Mouse (Mus musculus): Measurements from ENCODE around the gene Kcnq1. TPM values are rescaled to one million over a fixed set of nuclear protein-coding genes. Genes with fewer than 3 reads are reported as not detected.

The Kcnq1 gene
- total RNA-seq, 4 experiments from 2014 or later: 0.20 to 0.48 (median 0.34) TPM

DNA sequence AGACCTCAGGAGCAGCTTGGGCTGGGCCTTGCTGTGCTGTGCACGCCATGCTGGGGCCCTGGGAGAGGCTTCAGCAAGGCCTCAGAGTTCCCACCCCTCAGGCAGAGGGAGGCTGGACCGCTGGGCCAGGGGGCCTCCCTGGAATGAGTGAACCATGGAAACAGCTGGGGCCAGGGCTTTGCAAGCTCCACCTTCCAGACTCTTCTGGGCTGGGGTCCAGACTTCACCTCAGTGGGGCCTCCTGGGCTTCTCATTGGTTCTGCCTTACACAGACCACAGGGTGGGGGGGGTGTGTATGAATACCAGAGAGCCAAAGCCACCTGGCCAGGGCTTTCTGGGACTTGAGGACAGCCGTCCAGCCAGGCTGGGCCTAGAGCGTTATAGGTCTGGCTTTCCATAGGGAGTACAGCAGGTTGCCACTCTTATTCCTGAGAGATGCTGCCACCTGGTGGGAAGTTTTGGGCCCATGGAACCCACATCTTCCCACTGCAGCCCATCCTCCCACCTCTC lies 19.0 kb upstream of the Kcnq1 start:
- DNase-seq (ENCODE audit: low spot score in 2 of 2): no peak

DNA sequence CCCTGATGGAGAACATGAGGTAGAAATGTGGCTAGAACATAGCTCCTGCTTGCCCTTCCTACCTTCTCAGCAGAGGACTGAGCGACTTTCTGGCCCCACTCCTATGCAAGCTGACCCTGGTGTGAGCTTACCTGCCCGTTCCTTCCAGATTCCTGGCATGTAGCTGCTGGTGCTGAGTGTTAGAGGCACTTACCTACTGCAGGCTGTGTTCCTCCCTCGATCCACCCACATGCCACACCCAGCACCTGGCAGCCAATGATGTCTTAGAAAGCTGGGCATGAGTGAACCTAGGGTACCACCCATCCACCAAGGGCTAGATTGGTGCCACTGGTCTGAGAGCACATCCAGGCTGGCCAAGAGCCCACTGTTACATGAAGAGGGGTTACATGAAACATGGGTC lies 12.3 kb upstream of the Kcnq1 start:
- no peak for DNase-seq (ENCODE audit: low spot score in 2 of 2)

DNA sequence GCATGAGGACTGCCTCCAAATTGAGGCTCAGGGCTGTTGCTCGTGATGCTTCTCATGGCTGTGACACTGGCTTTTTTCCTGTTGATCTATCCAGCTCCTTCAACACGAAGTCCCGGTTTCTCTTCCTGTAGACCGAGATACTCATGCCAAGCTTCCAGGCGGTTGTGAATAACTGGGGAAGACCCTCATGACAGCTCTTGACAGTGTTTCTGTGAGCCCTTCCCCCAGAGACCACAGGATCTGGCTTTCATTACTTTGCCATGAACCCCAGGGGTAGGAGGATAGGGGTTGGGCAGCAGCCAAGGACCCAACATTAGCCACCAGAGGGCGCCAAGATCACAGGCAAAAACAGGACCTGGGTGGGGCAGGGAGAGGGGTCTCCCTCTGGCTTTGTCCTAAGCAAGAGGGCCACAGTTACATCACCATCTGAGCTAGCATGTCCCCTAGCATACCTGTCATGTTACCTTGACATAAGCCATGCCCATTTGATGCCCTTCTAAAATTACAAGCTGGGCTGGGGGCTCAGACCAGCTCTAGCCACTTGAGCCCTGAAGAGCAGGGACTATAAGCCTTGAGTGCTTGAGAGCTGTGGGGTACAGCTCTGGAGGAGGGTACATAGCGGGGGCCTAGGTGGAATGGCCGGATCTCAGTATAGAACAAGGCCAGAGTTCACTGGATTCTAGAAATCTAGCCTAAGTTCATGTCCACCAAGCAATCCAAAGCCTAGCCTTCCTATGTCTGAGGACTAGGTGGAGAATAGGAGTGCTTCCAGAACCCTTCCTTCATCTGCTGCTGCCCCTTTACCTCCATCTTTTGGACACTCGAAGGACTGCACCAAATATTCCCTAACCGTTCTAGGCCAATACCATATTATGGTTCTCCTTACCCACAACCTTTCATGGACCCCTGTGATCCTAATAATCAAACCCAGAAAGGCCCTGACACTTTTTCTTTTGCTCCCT lies 11.3 kb upstream of the Kcnq1 start, which contains the start of gene Trpm5:
Trpm5 (minus strand) TSS at position 51 of the 962 bp plus-strand sequence.
- DNase-seq (ENCODE audit: low spot score in 2 of 2): peak; percentile 48 to 60

DNA sequence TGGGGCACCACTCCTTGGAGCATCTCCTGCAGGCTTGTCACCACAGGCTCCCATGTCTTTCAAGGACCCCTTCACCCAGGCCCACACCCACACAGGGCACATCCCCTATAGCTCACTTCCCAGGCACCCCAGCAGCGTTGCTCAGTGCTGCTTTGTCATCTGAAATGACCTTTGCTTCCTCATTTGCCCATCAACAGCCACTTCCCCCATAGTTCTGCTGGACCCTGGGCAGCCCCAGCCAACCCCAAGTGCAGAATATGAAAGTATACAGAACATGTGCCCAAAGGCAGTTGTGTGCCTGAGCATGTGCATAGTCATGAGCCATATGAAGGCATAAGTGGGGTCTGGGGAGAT lies 10.6 kb upstream of the Kcnq1 start:
- DNase-seq (ENCODE audit: low spot score in 2 of 2): no peak

DNA sequence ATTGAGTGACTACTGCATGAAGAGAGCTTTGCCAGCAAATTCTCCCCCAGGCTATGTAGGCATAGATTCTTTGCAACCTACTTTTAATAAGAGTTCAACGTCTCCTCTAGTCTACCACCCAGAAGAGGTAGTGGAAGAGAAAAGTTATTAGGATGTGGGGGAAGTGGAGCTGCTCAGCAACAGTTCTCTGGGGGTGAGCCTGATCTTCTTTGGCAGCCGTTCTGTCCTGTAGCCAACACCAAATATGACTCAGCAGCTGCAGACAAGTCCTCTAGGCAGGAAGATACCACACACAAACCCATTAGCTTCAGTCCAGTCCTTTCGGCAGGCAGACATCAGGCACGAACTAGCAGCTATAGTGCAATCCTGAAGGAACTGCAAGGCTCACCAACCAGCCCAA lies 5.4 kb upstream of the Kcnq1 start:
- DNase-seq (ENCODE audit: low spot score in 2 of 2): no peak

DNA sequence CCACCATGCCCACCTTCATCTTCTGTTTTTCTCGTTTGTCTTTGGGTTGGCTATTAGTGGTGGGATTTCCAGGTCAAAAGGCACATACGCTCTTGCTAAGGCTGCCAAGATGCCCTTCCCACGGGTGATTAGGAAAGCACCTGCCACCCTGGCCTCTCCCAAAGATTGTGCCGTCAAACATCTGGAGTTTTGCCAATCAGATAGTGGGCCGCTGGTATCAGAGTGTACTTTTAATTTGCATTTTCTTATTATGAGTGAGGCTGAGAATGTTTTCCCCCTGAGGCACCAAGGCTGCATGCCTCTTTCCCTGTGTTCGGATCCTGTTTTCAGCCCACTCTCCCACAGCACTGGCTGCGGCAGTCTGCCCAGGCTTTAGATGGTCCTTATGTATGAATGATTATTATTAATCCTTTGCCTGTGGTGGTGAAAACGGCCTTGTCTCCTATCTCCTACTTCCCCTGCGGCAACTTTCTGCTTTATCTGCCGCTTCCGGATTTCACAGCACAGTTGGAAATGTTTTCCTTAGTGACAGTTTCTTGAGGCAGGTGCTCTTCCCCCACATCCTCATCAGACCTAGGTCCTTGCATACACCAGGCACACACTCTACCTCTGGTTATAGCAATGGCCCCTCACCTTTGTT lies 784 bp upstream of the Kcnq1 start:
- DNase-seq (ENCODE audit: low spot score in 2 of 2): no peak

DNA sequence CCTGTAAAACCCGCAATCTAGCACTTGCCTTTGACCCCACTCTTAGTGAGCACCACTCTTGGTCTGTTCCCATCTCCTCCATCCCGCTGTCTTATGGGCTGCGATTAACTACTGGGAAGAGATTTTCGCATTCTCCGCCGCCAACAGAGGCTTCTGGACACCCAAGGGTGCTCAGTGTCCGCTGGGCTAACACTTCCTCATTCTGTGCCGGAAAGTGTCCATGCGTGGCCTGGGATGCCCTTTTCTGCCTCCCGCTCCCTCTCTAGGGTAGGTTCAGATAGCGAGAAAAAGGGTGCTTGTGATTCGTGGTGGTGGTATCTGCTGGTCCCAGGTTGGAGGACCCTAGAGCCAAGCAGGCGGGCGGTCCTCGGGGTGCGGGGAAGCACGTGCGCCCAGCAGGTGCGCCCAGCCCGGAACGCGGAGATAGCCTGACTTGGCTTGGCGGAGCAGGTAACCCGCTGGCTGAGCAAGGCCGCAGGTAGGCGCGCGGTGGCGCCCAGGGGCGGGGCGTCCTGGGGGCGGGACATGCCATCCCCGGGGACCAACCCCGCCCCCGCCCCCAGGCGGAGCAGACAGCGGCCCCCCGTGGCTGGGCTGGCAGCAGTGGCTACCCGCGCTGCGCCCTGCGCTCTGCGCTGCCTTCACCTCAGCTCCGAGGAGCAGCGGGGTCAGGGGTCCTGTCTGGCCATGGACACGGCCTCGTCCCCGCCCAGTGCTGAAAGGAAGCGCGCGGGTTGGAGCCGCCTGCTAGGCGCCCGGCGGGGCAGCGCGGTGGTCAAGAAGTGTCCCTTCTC lies 707 bp downstream of the Kcnq1 start:
- DNase-seq (ENCODE audit: low spot score in 2 of 2): no peak

DNA sequence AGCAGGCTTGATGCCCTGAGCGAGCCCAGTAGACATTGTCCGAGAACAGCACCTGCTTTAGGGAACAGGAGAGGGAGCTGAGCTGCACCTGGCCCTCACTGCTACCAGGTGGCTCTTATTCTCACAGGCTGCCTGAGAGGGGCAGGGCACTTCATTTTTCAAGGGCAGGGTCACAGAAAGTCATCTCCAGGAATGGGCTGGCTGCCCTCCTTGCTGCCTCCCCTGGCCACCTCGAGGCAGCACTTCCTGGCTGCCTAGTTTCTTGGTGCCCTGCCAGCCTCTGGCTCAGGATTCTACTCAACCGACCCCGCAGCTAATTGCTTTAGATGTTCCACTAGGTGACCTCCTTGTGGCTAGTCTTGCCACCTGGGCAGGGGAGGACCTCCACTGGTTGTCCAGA lies 2.0 kb downstream of the Kcnq1 start:
- DNase-seq (ENCODE audit: low spot score in 2 of 2): no peak

DNA sequence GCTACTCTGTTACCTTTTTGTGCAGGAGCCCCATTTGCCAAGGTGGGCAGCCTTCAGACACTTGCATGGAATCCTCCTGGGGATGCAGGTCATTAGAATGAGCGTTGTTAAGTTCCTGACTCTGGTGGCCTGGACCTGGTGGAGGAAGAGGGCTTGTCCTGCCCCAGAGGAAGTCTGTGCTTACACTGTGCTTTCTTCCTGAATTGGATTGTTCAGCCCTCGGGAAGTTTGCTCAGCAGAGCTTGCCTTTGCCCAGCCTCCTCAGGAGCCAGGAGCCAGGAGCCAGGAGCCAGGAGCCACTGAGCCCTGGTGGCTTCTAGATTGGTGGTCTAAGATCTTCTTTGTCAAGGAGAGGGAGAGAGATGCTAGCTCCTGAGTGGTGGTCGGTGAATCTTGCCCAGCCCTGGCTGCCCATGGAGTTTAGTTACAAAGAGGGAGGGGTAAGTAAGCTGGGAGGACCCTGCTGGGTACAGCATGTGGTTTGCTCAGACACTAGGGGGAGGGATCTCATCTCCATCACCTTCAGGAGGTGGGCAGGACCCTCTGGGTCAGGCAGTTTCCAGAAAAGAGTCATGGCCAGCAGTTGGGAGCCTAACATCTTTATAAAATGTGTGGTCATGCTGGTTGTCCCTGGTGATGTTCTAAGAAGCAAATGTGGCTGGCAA lies 3.0 kb downstream of the Kcnq1 start:
- no peak for DNase-seq (ENCODE audit: low spot score in 2 of 2)

DNA sequence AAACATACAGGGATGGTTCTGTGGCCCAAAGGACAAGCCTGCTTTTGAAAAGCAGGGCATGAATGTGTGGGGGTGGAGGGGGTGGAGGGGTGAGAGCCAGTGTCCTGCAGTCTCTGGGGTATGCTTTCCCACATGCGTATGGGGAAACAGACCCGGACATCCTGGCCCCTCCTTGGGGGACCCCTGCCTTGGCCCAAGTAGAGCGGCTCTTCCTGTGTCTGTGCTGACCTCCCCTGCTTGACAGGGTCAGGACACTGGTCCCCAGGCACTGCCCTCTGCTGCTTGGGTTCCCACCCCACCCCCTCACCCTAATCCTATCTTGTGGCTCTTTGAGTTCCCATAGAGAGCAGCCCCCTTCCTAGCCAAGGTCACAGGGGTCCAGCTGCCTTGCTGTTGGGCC lies 3.5 kb downstream of the Kcnq1 start:
- DNase-seq (ENCODE audit: low spot score in 2 of 2): no peak

DNA sequence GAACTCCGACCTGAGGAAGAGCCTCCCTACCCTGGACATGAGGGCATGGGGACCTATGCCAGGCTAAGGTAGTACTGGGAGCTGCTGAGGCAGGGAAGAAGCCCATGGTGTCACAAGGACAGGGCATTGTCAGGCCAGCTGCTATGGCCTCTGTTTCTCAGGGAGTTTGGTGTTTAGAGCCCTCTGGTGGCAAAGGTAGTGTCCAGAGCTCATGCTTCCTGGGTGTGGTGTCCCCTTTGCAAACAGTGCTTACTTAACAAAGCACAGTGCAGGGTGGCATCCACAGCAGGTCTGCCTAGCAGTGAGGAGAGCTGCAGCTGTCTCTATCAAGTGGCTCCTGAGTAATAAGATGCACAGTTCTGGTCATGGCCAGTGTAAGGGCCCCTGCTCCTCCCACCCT lies 4.6 kb downstream of the Kcnq1 start:
- no peak for DNase-seq (ENCODE audit: low spot score in 2 of 2)

DNA sequence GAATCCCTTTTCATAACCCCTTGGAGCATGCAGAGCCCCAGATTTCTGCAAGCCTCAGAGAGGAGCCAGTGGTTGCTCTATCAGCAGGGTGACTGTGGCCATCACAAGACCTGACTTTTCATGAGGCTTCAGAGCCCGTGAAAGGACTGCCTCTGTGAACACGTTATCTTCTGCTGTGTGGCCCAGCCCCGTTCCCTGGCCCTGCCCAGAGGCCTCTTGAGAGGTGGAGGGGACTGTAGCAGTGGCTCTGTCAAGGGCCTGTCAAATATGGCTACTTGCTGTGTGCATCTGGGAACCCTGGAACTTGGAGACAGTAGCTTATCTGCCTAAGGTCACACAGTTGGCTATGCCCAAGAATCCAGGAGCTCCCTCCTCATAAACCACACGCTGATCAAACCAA lies 5.6 kb downstream of the Kcnq1 start:
- DNase-seq (ENCODE audit: low spot score in 2 of 2): no peak

DNA sequence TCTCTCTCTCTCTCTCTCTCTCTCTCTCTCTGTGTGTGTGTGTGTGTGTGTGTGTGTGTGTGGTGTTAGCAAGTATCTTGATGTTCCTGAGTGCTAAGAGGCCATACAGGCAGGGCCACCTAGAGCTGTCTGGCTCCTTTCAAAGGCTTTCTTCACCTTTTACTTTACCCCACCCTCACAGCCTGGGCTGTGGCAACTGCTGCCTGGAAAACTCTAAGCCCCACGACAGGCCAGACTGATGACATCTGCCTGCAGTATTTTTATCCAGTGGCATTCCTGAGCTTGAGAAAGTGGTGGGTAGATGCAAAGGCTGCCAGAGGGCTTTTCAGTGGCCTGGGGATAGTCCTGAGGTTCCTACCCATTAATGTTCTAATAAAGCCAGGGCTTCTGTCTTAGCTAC lies 6.2 kb downstream of the Kcnq1 start:
- no peak for DNase-seq (ENCODE audit: low spot score in 2 of 2)

DNA sequence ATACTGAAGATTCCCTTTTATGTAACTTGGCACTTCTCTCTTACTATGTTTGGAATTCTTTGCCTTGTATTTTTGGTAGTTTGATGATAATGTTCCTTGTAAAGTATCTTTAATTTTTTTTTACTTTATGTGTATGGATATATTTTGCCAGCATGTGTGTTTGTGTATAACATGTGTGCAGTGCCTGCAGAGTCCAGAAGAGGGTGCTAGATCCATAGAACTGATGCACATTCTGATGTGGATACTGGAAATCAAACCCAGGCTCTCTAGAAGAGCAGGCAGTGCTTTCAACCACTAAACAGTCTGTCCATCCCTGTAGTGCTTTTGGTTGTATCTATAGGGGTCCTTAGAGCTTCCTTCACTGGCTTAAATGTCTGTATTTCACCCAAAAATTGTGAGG lies 8.6 kb downstream of the Kcnq1 start:
- no peak for DNase-seq (ENCODE audit: low spot score in 2 of 2)

DNA sequence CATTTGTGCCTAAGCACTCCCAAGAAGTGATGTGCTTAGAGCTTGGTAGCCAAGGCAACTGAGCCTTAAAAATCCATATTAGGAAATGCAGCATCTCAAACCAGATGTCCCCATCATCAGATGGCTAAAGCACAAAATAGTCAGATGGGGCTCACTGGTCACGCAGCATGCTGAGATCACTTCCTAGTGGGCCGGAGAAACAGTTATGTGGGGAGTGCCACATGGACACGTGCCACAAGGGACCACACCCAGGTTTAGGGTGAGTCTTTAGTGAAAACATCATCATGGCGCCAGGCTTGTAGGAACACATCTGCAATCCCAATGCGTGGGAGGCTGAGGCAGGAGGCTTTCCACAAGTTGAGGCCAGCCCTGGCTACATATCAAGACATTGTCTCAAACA lies 10.4 kb downstream of the Kcnq1 start:
- no peak for DNase-seq (ENCODE audit: low spot score in 2 of 2)

DNA sequence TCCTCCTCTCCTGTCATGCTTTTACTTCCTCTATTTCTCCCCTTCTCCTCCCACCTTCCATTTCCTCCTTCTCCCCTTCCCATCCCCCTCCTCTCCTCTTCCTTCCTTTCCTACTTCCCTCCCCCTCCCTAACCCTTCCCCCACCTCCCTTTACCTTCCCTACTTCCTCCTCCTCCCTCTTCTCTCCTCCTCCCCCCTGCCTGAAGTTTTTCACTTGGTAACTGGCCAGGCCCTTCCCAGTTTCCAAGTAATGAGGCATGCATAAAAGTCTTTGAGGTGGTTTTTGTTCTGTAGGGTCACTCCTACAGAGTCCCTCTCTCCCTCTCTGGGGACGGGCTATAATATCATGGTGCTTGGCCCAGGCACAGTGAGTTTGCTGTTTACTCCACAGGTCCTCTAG lies 13.2 kb downstream of the Kcnq1 start:
- DNase-seq (ENCODE audit: low spot score in 2 of 2): no peak

DNA sequence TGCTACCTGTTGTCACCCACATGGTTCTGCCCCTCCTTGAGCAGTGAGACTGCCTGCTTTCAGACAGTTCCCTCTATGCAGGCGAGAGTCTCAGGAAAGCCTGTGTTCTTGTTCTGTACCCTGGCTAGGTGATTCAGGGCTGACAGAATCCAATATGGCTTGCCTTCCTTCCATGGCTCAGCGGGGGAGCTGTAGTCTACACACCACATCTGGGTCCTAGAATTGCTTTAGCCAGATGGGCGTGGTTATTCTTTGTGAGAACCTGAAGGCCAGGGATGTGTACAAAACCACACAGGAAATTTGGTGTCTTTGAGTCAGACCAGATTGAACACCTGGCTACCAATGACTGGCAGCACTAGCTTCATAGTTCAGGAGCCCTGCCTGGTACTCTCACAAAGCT lies 13.7 kb downstream of the Kcnq1 start:
- no peak for DNase-seq (ENCODE audit: low spot score in 2 of 2)

DNA sequence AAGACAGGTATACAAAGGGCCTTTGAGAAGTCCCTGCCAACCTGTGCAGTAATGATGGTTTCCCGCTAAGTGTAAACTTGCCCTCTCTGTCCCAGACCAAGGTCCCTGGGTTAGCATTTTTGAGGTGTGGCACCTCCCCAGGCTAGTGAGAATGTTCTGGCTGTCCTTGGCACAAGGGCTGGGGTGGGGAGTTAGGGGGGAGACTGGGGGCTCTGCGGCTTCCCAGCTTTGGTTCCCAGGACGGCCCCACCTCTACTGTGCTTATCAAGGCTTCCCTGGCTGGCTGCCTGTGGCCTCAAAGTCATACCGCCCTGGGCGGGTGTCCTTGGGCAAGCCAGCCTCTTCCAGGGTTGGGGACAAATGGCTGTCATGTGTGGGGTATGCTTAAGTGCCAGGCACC lies 16.0 kb downstream of the Kcnq1 start:
- no peak for DNase-seq (ENCODE audit: low spot score in 2 of 2)

DNA sequence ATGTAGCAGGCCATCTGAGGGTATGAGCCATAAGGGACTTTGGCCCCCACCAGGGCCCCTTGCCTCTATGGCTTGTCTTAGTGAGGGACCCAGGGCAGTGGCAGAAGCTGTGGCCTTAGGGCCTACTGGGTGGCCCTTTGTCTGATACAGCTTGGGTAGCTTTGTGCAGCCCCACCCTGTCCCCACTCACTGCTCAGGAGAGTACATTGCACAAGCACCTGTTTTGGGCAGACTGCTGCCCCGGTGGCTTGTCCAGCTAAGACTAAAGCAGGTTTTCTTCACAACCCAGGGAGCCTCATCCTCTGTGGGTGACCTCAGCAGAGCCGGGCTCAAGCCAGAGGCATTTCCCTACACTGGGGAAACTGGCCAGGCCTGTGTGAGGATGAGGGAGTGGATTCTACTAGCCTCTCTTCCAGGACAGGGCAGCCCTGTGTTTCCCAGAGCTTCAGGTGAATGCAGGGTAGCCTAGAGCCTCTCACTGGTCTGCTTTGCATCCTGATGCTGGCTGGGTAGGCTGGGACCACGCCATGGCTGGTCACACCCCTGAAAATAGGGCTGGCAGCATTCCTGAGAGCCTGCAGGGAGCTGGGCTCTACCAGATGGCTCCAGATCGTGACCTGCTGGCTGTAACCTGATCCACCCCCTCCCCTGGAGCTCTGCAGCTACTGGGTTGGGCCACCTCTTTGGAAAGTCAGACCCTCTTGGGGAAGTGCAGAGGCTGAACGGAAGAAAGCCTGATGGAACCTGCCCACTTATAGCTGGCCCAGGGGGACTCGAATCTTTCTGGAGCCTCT lies 17.9 kb downstream of the Kcnq1 start:
- peak; percentile 44 to 73 for DNase-seq (ENCODE audit: low spot score in 2 of 2)

DNA sequence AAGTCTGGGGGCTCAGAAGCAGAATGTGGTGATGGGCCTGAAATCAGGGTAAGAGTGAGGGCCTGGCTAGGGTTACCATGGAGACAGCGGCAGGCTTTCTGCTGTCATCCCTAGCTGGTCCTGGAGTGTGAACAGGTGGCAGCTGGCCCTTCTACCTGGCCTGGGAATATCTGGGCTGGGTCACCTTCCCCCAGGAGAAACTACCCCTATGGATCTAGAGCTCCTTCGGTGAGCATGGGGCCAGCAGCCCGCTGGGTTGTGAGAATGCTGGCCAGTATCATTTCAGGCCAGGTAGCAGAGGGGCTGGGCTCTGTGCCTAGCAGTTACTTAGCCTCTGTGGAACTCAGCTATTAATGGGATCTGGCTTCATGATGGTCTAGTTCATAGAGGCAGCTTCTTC lies 18.7 kb downstream of the Kcnq1 start:
- DNase-seq (ENCODE audit: low spot score in 2 of 2): no peak

DNA sequence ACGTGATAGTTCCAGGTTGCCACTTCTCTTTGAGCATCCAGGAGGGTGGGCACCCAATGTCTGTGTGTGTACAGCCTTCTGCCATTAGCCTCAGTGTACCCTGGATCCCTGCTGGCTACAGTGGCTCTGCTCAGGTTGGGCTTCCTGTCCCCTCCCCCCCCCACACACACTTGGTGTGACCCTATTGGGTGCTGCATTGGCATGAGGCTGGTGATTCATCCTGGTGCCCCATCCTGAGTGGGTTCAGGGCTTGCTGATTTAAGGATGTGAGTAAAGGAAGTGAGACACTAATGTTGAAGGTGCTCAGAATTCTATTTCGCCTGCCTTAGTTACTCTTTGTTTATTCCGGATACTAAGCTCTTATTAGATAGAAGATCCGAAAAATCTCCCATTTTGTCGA lies 26.7 kb downstream of the Kcnq1 start:
- DNase-seq (ENCODE audit: low spot score in 2 of 2): no peak
